Mouse (Mus musculus) ZHBTc4 (cell line): ENCODE measurements around the gene Rb1.

Experiments used
- DNase-seq: peaks from one replicate; pipeline ENCODE4 v3.0.0-alpha.2; 2011; ENCODE audit warnings: low read depth, low spot score

The Rb1 gene

DNA sequence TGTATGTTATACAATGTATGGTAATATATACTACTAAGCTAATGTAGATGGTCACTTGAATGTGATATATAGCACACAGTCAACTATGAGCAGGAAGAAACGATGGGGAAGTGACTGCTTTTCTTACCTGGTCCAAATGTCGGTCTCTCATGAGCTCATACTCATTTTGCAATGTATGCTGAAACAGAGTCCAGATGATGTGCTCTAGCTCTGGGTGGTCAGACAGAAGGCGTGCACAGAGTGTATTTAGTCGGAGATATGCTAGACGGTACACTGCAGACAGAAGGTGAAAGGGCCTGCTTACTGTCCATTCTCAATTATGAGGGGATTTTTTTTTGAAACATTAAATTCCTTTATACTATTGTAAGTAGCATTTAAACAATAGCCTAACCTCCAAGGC lies 114.1 kb downstream of the Rb1 start:
- DNase-seq = no peak

DNA sequence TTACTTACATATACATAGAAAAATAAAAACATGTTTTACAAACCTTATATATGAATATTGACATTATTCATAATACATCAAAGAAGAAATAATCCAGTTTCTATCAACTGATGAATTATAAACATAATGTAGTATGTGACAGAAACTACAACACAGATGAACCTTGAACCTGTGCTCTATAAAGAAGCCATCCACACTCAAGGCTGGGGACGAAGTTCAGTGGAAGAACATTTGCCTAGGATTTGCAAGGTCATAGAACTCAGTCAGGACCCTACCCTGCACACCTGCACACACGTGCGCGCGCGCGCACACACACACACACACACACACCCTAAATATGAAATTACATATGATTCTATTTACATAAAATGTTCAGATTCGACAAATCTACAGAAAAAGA lies 115.4 kb downstream of the Rb1 start:
- DNase-seq = no peak

DNA sequence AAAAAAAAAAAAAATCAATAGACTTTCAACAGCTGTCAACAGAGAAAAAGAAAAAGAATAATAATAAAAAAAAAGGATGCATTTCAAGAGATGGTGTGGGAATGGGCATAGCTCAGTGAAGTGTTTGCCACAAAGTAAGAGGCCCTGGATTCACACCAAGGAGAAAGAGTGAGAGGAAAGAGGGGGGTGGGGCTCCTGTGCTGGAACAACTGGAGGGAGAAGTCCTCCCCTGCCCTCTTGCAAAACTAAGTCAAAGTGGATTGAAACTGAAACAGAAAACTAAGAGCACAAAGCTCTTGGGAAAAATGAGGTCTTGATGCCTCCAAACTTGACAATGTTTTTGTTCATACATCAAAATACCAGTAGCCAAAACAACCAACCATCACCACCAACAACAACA lies 116.4 kb downstream of the Rb1 start:
- DNase-seq = no peak

DNA sequence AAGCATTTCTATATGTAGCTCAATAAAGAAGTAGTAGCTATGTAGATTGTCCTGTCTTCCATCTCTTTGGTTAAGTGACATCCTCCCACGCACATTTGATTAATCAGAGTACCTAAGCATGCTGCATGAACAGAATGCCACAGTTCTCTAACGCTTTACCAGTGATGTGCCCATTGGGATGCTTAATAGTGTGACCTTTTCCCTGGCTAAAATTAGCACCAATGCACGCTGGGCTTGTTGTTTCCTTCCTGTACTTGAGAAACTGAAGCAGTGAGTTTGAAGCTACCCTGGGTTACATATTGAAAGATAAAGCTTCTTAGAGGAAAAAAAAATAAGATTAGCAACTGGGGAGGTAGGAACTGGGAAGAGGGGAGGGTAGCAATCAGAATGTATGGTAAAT lies 121.6 kb downstream of the Rb1 start:
- no peak for DNase-seq

DNA sequence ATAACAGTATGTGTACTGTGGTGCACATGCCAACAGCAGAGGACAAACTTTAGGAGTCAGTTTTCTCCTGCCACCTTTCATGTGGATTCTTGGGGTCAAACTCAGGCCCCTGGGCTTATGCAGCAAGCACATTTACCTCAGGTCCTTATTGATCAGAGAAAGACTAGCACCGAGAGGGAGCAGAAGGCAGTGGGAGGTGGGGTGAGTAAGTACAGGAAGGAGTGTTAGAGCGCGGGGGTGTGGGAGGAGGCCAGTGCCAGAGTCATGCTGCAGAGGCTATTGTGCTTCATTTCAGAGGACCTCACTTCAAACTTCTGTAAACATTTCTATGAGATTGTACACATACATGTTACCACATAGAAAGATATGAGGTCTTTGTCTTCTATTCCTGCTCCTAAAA lies 124.2 kb downstream of the Rb1 start:
- DNase-seq = no peak

DNA sequence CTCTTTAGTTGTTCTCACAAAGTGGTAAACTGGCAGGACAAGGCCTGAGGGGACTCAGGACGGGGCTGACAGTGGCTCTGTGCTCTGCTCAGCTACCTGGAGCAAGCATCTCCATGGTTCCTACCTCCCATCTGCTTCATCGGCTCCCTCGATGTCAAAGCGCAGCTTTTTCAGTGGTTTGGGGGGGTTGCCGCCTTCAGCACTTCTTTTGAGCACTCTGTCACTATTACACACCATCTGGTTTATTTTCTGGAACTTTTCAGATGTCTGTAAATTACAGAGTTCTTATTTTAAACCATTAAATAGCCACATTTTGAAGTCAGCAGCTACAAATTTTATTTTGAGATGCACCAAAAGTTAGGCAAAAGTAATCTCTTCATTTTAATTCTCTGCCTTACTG lies 126.6 kb downstream of the Rb1 start:
- DNase-seq = no peak

DNA sequence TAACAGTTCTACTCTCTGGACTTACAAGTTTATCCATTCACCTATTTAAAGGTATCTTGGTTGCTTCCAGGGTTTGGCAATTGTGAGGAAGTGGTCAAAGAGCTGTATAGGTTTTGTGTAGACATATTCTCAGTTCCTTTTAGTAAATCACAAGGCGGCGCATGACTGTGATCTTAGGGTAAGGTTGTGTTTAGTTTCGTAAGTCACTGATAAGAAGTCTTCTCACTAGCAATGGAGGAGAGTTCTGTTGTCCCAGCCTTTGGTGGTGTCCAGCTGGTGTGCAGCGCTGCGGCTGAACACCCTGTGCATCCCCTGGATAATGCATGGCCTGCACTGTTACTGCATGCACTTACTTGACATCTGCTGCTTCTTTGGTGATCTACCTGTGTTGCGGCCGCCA lies 138.7 kb downstream of the Rb1 start:
- DNase-seq = no peak

DNA sequence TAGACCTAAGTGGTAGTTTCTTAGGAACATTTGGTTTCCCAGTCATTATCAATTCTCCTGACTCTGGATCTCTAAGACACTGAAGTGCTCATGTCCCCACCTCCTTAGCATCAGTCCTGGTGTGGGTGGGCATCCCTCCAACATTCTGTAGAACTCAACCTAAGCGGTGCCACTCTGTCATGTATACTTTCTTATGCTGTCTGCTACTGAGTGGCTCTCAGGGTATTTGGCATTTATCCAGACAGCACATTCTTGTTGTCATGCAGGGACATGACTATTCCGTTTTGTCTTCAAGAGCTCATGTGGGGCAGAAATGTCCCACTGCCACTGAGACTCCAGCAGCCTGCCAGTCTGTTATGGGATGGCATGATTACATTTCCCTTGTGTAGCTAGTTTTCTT lies 144.5 kb downstream of the Rb1 start:
- no peak for DNase-seq

DNA sequence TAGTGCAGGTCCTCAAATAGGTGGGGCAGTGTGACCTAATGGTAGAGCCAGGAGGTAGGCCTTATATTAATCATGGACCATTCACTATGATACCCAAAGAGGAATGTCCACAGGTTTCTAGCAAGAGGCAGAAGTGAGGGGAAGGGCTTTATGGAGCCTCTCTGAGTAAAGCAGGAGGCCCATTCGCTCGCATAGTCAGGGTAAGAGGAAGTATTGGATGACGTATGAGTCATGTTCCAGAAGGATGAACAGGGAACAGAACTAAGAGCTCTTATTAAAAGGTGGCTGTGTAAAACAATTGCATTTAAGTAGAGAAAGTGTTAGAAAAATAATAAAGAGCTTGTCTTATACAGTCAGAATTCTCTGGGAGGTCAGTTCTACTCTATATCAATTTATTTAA lies 145.0 kb downstream of the Rb1 start:
- no peak for DNase-seq

DNA sequence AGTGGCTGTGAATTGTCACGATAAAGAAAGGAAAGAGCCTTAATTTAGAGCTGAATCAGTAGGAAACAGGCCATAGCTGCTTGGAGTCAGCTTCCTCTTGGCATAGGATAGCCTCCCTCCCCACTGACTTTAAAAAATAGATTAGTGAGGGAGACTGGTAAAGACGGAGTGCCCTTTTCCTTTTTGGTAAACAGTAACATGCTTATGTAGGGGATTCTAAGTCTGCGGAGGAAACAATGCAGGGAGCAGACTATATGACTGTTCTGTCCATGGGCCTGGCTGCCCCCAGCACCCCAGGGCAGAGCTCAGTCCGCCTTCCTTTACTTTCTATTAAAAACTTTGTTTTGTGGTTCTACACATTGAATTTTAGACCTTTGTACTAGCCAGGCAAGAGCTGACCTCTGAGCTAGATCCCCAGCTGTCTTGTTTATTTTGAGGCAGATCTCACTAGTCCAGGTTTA lies 146.4 kb downstream of the Rb1 start:
- no peak for DNase-seq

DNA sequence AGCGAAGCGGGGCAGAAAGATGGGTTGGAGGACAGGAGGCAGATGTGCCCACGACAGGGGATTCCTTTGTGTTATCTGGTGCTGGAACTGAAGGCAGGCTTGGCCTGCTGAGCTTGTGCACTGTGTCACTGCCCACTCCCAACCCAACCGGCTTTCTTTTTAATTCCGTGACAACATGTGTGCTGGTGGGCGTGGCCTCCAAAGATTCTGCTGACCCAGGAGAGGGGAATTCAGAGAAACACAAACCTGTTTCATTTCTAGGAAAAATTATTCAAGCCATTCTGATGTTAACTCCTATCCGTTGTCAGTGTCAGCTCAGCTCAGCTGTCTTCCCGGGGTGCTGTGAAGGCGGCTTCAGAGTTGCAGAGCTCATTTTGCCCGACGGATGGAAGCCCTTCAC lies 147.7 kb downstream of the Rb1 start:
- DNase-seq = no peak

DNA sequence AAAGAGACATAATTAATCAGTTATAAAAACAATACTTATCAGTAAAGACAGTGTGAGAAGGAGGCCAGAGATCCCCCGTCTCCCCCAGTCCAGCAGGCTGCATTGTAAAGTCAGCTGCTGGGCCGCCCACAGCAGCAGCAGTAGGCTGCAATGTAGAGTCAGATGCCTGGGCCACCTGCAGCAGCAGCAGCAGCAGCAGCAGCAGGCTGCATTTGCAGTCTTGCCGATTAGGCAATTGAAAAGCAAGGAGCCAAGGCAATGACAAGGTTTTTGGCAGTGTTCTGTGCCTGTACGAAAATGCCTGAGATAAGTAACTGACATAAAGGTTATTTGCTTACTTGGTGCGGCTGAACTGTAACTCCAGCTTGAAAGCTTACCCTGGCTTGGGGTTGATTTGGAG lies 149.4 kb downstream of the Rb1 start:
- DNase-seq = no peak

DNA sequence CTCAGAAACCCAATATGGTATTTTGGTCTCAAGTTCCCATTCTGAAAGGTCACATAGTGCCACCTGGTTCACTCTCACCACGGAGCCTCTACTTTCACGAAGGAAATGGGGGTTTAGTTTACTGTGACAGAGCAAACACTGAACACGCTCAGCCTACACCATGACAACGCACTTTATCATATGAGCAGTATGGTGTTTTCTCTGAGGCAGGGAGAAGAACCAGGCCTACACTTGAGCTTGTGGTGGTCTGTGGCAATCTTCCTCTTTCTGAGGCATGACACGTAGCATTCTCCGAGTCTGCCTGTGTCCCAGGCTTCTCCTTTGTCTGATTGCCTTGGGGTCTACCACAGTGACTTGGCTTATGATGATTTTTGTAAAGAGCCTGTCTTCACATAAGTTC lies 149.8 kb downstream of the Rb1 start:
- no peak for DNase-seq

DNA sequence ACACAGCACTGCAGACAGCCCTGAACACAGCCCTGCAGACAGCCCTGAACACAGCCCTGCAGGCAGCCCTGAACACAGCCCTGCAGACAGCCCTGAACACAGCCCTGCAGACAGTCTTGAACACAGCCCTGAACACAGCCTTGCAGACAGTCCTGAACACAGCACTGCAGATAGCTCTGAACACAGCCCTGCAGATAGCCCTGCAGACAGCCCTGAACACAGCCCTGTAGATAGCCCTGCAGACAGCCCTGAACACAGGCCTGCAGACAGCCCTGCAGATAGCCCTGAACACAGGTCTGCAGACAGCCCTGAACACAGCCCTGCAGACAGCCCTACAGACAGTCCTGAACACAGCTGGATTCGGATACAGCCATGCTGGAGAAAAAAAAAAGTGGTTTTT lies 150.6 kb downstream of the Rb1 start:
- DNase-seq = no peak

DNA sequence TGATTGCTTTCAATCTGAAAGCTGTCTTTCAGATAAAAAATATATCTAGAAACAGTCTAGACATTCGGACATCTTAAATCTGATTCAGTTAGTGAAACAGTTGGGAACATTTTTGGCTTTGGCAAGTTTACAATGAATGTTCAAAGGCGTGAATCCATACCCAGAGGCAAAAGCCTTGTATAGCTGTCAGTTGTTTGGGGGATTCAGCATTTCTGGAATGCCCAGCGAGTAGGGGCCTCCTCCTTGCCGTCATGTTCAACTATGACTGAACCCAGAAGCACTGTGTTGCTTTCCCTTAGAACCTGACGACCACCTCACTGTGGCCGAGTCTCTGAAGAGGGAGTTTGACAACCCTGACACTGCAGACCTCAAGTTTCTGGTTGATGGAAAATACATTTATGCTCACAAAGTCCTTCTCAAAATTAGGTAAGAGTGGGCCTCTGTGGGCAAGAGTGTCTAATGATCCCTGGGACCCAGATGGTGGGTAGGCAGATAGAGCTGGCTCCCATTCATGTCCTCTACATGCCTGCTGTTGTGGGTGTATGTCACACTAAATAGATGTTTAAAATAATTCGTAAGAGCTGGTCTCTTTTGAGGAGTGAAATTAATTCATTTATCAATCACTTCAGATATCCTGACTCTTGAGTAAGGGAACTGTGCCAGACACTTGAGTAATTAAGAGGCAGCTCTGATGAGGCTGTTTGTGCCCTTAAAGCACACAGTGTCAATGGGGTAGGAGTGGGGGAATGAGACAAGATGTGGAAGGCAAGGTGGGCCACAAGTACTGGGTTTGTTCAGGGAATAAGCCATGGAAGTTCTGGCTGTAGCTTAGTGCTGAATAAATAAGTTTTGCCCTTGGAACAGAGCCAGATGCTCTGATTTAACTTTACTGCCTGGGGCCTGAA lies 151.3 kb downstream of the Rb1 start:
- no peak for DNase-seq

DNA sequence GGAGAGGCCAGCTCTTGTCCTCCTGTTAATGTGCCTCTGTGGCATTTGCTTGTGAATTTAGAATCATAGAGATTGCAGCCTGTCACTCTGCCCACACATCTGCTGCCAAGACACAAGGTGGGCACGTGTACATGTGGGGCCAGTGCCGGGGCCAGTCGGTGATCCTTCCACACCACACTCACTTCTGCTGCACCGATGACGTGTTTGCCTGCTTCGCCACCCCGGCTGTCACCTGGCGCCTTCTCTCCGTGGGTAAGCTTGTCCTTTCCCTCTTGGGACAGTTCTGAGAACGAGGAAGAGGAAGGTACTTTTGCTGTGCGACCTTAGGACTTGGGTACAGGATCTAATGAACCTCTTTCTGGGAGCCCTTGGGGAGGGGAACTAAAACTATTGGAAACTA lies 152.0 kb downstream of the Rb1 start:
- DNase-seq = no peak

DNA sequence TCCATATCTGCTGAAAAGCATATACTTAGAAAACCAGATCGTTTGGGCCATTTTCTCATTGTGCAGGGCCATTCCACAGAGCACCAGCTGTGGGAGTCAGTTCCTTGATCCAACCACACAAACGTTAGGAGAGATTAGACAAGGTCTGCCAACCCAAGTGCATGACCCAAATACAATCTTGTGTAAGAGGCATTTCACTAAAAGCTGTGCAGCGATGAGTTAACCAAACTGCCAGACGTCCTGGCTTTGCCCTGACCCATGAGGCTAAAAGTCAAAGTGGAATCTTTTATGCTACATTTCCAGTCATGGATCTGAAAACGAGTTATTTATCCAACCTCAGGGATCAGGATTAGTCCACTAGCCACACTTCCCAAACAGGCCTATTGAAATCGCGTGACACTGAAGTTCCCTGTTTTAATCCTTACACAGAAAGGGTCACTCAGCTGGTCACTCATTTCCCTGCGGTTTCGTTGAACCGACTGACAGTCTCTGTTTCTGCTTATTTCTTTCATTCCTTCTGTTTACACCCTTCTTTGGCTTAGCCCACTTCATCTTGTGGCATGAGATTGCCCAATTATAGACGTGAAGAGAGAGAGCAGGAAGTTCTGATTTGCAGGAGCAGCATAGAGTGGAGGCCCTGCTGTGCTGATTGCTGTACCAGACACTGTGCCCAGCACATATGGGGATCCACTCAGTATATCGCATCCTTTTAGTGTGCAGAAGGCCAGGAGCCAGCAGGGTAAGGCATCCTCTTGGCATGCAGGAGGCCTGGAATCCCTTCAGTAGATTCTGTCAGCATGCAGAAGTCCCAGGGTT lies 153.2 kb downstream of the Rb1 start:
- DNase-seq = no peak

DNA sequence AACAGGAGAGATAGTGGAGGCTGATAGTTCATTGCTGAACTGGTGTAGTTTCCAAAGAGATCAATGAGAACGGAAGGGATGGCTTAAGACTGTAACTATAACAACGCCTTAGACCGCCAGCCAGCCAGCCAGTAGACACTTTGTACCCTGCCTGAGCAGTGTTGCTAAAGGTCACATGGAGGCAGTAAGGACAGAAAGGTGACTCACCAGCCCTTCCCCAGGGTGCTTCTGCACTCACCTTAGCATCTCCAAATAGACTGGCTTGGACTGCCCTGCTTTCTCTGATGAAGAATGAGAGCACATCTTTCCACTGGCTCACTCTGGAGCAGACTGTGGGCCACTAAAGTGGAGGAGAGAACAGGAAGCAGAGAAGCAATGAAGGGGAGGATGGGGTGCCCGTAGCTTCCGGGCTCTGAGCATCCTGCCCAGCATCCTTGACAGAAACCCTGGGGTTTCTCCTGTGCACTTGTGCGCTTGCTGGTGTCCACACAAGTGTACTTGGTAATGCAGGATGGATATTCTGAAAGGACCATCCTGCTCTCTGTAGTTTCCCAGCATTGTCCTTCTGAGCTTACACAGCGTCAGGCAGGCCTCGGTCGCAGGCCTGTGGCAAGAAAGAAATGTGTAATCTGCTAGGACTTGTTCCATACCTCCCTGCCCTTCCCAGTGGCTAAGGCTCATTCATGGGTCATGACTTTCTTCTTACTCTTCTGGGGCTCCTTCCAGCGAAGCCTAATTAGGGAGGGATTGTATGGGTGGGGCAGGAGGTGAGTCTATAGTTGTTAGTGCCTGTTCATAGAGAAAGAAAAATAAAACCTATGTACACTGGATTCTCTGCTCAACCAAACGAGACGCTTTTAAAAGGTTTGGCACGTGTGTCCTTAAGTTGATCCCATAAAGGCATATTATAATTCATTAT lies 155.4 kb downstream of the Rb1 start:
- no peak for DNase-seq

DNA sequence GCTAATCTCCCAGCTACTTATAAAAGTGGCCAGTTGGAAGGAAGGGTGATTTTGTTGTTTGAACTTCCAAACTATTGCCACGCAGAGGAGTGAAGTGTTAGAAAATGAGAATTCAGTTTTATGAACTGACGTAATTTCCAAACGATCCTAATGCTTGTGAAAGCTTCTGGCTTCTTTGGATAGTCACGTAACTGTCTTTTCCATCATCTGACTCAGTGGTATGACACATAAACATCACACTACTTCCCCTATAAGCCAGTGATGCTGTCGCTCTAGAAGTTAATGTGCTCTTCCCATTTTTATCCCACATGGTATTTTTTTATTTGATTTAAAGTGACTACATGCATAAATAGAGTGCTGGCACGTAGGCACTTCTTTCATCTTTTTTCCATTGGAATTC lies 157.0 kb downstream of the Rb1 start:
- DNase-seq = no peak

DNA sequence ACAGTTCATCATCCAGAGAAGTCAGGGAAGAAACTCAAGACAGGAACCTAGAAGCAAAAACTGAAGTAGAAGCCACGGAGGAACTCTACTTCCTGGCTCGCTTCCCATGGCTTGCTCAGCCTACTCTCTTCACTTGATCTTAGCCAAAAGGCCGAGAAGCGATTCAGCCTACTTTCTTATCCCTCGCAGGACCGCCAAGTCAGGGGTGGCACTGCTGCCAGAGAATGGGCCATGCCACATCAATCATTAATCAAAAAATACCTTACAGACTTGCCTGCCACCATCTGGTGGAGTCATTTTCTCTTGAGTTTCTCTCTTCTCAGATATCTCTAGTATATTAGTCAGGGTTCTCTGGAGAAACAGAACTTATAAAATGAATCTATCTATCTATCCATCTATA lies 160.5 kb downstream of the Rb1 start:
- no peak for DNase-seq

DNA sequence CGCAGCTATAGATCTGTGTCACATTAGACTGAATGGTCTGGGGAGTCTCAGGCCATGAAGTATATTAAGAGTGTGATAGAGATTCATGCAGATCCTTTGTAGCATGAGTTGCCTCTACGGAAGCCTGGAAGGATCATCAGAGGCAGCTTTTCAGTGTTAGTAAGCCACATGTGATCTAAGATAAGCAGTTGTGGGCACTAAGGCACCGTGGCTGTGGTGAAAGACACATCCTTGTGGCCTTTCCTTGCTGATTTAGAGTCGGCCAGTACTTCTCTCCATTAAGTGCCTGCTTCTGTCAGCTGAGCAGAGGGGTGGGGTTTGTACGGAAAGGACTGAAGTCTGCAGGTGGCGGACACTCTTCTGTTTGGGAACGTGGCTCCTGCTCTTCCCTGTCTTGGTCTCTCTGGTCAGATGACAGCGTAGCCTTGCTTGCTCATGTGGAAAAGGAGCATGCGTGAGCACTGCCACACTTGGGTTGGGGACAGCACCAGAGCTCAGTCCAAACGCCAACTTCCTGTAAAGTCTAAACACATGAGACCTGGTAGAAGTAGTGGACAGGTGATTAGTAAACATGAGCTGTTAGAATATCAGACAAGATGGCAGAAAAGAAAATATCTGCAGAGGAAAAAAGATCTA lies 162.1 kb downstream of the Rb1 start:
- no peak for DNase-seq
